ENCODE assay signal across 16 mouse cellular contexts in the genomic region with DNA sequence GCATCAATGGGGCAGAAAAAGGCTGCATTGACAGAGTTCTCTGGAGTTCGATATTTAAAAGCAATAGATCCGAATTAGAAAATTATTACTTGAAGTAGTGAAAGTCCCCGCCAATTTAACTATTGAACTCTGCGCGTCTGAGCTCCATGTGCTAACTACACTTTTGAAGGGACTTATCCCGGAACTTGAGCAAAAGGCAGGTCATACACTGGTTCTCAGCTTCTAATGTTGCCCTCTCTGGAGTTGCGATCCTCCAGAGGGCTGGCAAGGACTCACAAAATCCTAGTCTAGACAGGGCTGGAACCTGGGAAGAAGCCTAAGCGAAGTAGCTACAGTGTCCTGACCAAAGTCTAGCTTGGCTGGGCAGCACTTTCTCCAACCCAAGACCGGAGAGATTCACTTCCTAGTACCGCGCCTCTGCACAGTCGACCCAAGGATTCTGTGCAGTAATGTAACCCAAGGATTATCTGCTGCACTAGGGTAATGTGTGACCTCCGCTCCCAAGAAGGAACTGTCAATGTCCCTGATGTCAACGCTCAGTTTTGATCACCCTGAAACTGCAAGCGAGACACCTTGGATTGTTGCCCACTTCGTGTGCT. TPM values are rescaled to one million over a fixed set of nuclear protein-coding genes. Genes with fewer than 3 reads are reported as not detected.
DNase-seq lines count a peak whose midpoint lies in the region; ATAC-seq and TF ChIP-seq lines count a peak whose summit lies in the region.
"Had no signal": no experiment of that assay in that cellular context is flagged by ENCODE, and none has a peak within 500 bp of the region (broad histone marks: within the 10 kb centered on the region; RNA-seq: fewer than 3 reads in every experiment).

No protein-coding gene starts in this region.

- no peaks in the 10 kb centered on the region for H3K9me3 ChIP-seq in forebrain, postnatal 0 days (ENCODE audit: low read length)
- no peaks in the 10 kb centered on the region for H3K9me3 ChIP-seq in forebrain, embryonic 16.5 days (ENCODE audit: control insufficient read depth, low read length)
- H3K9me3 ChIP-seq in midbrain, embryonic 10.5 days (replicated peaks) = no peaks in the 10 kb centered on the region
- no peaks in the 10 kb centered on the region for H3K9me3 ChIP-seq in midbrain, postnatal 0 days (ENCODE audit: low read length)
- no peaks in the 10 kb centered on the region for H3K9me3 ChIP-seq in embryonic facial prominence, embryonic 13.5 days
- no peaks in the 10 kb centered on the region for H3K9me3 ChIP-seq in neural tube, embryonic 11.5 days (ENCODE audit: control insufficient read depth, low read length)
- H3K9me3 ChIP-seq: heart, embryonic 15.5 days; liver, embryonic 15.5 days had no signal

- no peaks in the 10 kb centered on the region for H3K4me1 ChIP-seq in forebrain, postnatal 0 days (ENCODE audit: insufficient read depth)
- H3K4me1 ChIP-seq in forebrain, embryonic 16.5 days (replicated peaks; ENCODE audit: control insufficient read depth, insufficient read depth, low read length) = peaks cover 22% of the 10 kb centered on the region
- peaks cover 28% of the 10 kb centered on the region for H3K4me1 ChIP-seq in midbrain, embryonic 10.5 days
- H3K4me1 ChIP-seq in midbrain, postnatal 0 days (ENCODE audit: insufficient read depth, low read length) = 0 out of 2 replicates have a peak, but pooled peaks cover 3% of the 10 kb centered on the region
- H3K4me1 ChIP-seq in embryonic facial prominence, embryonic 13.5 days = peaks cover 25% of the 10 kb centered on the region
- H3K4me1 ChIP-seq in neural tube, embryonic 11.5 days (ENCODE audit: control insufficient read depth, insufficient read depth, low read length) = peaks cover 11% of the 10 kb centered on the region

- TF ChIP-seq CTCF in forebrain, postnatal 0 days (IDR thresholded peaks at IDR 0.05; ENCODE audit: low read depth) = no peak
- no peak for TF ChIP-seq CTCF in midbrain, postnatal 0 days (IDR thresholded peaks at IDR 0.05)

- ATAC-seq in forebrain, postnatal 0 days = no peak
- ATAC-seq in forebrain, embryonic 16.5 days = no peak
- ATAC-seq in midbrain, postnatal 0 days (ENCODE audit: low FRiP score) = no peak
- ATAC-seq in embryonic facial prominence, embryonic 13.5 days (ENCODE audit: insufficient number of reproducible peaks, insufficient read depth, low FRiP score, low TSS enrichment, low read depth) = no peak
- no peak for ATAC-seq in neural tube, embryonic 11.5 days (ENCODE audit: insufficient read depth, low FRiP score, low TSS enrichment)

- no peak overlapping the region for H3K4me3 ChIP-seq in forebrain, postnatal 0 days (ENCODE audit: low read depth, low read length)
- H3K4me3 ChIP-seq in forebrain, embryonic 16.5 days (replicated peaks; ENCODE audit: low read length) = no peak overlapping the region
- H3K4me3 ChIP-seq in midbrain, embryonic 10.5 days = no peak overlapping the region
- H3K4me3 ChIP-seq in midbrain, postnatal 0 days (ENCODE audit: low read depth, low read length) = no peak overlapping the region
- peak overlapping the region; percentile 62 for H3K4me3 ChIP-seq in embryonic facial prominence, embryonic 13.5 days
- H3K4me3 ChIP-seq in neural tube, embryonic 11.5 days (ENCODE audit: low read depth, low read length) = no peak overlapping the region
- H3K4me3 ChIP-seq: gastrocnemius, adult 2 months; heart, embryonic 15.5 days; liver, embryonic 15.5 days had no signal

- no peak overlapping the region for H3K27ac ChIP-seq in forebrain, postnatal 0 days (ENCODE audit: low read depth, low read length)
- H3K27ac ChIP-seq in forebrain, embryonic 16.5 days (ENCODE audit: low read length) = no peak overlapping the region
- H3K27ac ChIP-seq in midbrain, embryonic 10.5 days (replicated peaks) = no peak overlapping the region
- no peak overlapping the region for H3K27ac ChIP-seq in midbrain, postnatal 0 days (ENCODE audit: low read depth, low read length)
- peak overlapping the region; percentile 97 for H3K27ac ChIP-seq in embryonic facial prominence, embryonic 13.5 days
- H3K27ac ChIP-seq in neural tube, embryonic 11.5 days (ENCODE audit: low read depth, low read length) = no peak overlapping the region
- H3K27ac ChIP-seq: gastrocnemius, adult 2 months; heart, embryonic 15.5 days; liver, embryonic 15.5 days had no signal

- no peaks in the 10 kb centered on the region for H3K36me3 ChIP-seq in forebrain, postnatal 0 days (ENCODE audit: insufficient read depth)
- no peaks in the 10 kb centered on the region for H3K36me3 ChIP-seq in forebrain, embryonic 16.5 days (ENCODE audit: control insufficient read depth, insufficient read depth)
- no peaks in the 10 kb centered on the region for H3K36me3 ChIP-seq in midbrain, embryonic 10.5 days
- H3K36me3 ChIP-seq in midbrain, postnatal 0 days (ENCODE audit: insufficient read depth, low read length) = no peaks in the 10 kb centered on the region
- no peaks in the 10 kb centered on the region for H3K36me3 ChIP-seq in embryonic facial prominence, embryonic 13.5 days
- no peaks in the 10 kb centered on the region for H3K36me3 ChIP-seq in neural tube, embryonic 11.5 days (ENCODE audit: control insufficient read depth, insufficient read depth, low read length)
- H3K36me3 ChIP-seq: heart, embryonic 15.5 days; liver, embryonic 15.5 days had no signal

- peaks cover 59% of the 10 kb centered on the region for H3K27me3 ChIP-seq in forebrain, postnatal 0 days (ENCODE audit: insufficient read depth, low read length)
- H3K27me3 ChIP-seq in forebrain, embryonic 16.5 days (replicated peaks; ENCODE audit: control insufficient read depth, insufficient read depth, low read length) = peaks cover 44% of the 10 kb centered on the region
- H3K27me3 ChIP-seq in midbrain, embryonic 10.5 days (ENCODE audit: low read depth, poor library complexity, severe bottlenecking) = peaks cover 96% of the 10 kb centered on the region
- peaks cover 56% of the 10 kb centered on the region for H3K27me3 ChIP-seq in midbrain, postnatal 0 days (ENCODE audit: insufficient read depth, low read length)
- peaks cover 77% of the 10 kb centered on the region for H3K27me3 ChIP-seq in embryonic facial prominence, embryonic 13.5 days
- H3K27me3 ChIP-seq in neural tube, embryonic 11.5 days (ENCODE audit: control insufficient read depth, insufficient read depth, low read length) = peaks cover 82% of the 10 kb centered on the region

- peak; percentile 27 for DNase-seq in forebrain, postnatal 0 days
- peak; percentile 47 for DNase-seq in midbrain, embryonic 10.5 days (ENCODE audit: low spot score)
- DNase-seq in midbrain, postnatal 0 days (ENCODE audit: low spot score) = no peak
- DNase-seq in neural tube, embryonic 11.5 days (ENCODE audit: low spot score) = peak; percentile 27
- no peak for DNase-seq in T-cell, adult 2 months (ENCODE audit: low spot score)
- no peak for DNase-seq in thymus, postnatal 10 days (ENCODE audit: low spot score in 2 of 2)
- DNase-seq: adrenal gland, adult 2 months; gastrocnemius, adult 2 months had no signal

- 2% methylated on average over 16 of the region's 16 CpGs for WGBS in forebrain, postnatal 0 days
- under 1% methylated on average over 16 of the region's 16 CpGs for WGBS in forebrain, embryonic 16.5 days
- WGBS in midbrain, embryonic 10.5 days = 2% methylated on average over 16 of the region's 16 CpGs
- WGBS in midbrain, postnatal 0 days = 1% methylated on average over 16 of the region's 16 CpGs
- WGBS in embryonic facial prominence, embryonic 13.5 days = 3% methylated on average over 16 of the region's 16 CpGs
- WGBS in neural tube, embryonic 11.5 days = 1% methylated on average over 16 of the region's 16 CpGs

- H3K9ac ChIP-seq in forebrain, postnatal 0 days = no peak overlapping the region
- no peak overlapping the region for H3K9ac ChIP-seq in forebrain, embryonic 16.5 days (replicated peaks; ENCODE audit: low read depth, low read length)
- H3K9ac ChIP-seq in midbrain, postnatal 0 days (replicated peaks; ENCODE audit: low read length, poor library complexity, severe bottlenecking) = no peak overlapping the region
- peak overlapping the region; percentile 82 for H3K9ac ChIP-seq in embryonic facial prominence, embryonic 13.5 days
- H3K9ac ChIP-seq in neural tube, embryonic 11.5 days (ENCODE audit: low read length) = no peak overlapping the region
- H3K9ac ChIP-seq: heart, embryonic 15.5 days; liver, embryonic 15.5 days had no signal

- no peak overlapping the region for H3K4me2 ChIP-seq in forebrain, postnatal 0 days (ENCODE audit: low read depth)
- no peak overlapping the region for H3K4me2 ChIP-seq in forebrain, embryonic 16.5 days (ENCODE audit: low read length)
- H3K4me2 ChIP-seq in midbrain, postnatal 0 days (ENCODE audit: low read depth, low read length, poor library complexity, severe bottlenecking) = no peak overlapping the region
- H3K4me2 ChIP-seq in embryonic facial prominence, embryonic 13.5 days = peak overlapping the region; percentile 71
- no peak overlapping the region for H3K4me2 ChIP-seq in neural tube, embryonic 11.5 days (ENCODE audit: low read depth)
- H3K4me2 ChIP-seq: heart, embryonic 15.5 days; liver, embryonic 15.5 days had no signal

RNA-seq across cellular contexts. Expression of gene Lhx8, which starts 3.0 kb away (rescaled TPM):
- 13.4 and 24.2 TPM in 2 replicates for total RNA-seq in forebrain, postnatal 0 days (2014; rRNA removed)
- polyA plus RNA-seq in forebrain, postnatal 0 days (2015; fragmentation: Nextera tagmentation; extraction: Ambion mirVana) = 18.9 and 21.6 TPM in 2 replicates
- polyA plus RNA-seq in forebrain, embryonic 16.5 days (2015; fragmentation: Nextera tagmentation; extraction: Ambion mirVana) = 21.5 and 35.3 TPM in 2 replicates
- 0.31 and 0.84 TPM in 2 replicates for polyA plus RNA-seq in midbrain, embryonic 10.5 days (2016; fragmentation: Nextera tagmentation; extraction: Ambion mirVana)
- total RNA-seq in midbrain, postnatal 0 days (2014; rRNA removed) = 0.49 TPM in 1 of 2 replicates, not detected in the other
- 0.58 and 1.0 TPM in 2 replicates for polyA plus RNA-seq in midbrain, postnatal 0 days (2015; fragmentation: Nextera tagmentation; extraction: Ambion mirVana)
- 58.2 and 61.9 TPM in 2 replicates for polyA plus RNA-seq in embryonic facial prominence, embryonic 13.5 days (2015; fragmentation: Nextera tagmentation; extraction: Ambion mirVana)
- 0.22 and 0.27 TPM in 2 replicates for polyA plus RNA-seq in neural tube, embryonic 11.5 days (2014; fragmentation: Nextera tagmentation; extraction: Ambion mirVana)
- total RNA-seq: MEL had no signal
- polyA plus RNA-seq: C2C12; liver, embryonic 15.5 days; neural tube, embryonic 14.5 days; stomach, embryonic 14.5 days had no signal

Comparison
In these comparisons a context has a peak if more than half of its experiments do, and no peak if none do; other contexts are left out.
1. DNase-seq: peak in forebrain, postnatal 0 days (single experiment), midbrain, embryonic 10.5 days (single experiment) and neural tube, embryonic 11.5 days (single experiment); none in midbrain, postnatal 0 days (single experiment), T-cell, adult 2 months (single experiment) and thymus, postnatal 10 days (0 of 2).